Mouse (Mus musculus) midbrain, embryonic 13.5 days (tissue): Measurements from ENCODE around the gene Oas1e. TPM values are rescaled to one million over a fixed set of nuclear protein-coding genes. Genes with fewer than 3 reads are reported as not detected.
"Not testable (repeated sequence)": the region's sequence is repeated elsewhere in the genome, so short reads cannot be mapped to it uniquely, and the experiment has no call there.

Experiments
- ATAC-seq: fragments of 200-750 bp; cut with Nextera tagmentation; 2 replicates; pipeline ENCODE4 v1.8.0; 2017; ENCODE audit warnings: mild to moderate bottlenecking, moderate TSS enrichment, moderate library complexity
- H3K27ac ChIP-seq: fragments of 300-500 bp; sonication (generic); 2 replicates; pipeline ENCODE4 v1.5.1; 2015; ENCODE audit warnings: inconsistent platforms, mild to moderate bottlenecking, moderate library complexity
- H3K27me3 ChIP-seq: fragments of 300-500 bp; sonication (generic); 2 replicates; pipeline ENCODE4 v1.6.1; 2015; ENCODE audit warnings: mild to moderate bottlenecking, inconsistent platforms
- H3K36me3 ChIP-seq: fragments of 300-500 bp; sonication (generic); 2 replicates; pipeline ENCODE4 v1.6.1; 2015; ENCODE audit warnings: mild to moderate bottlenecking, inconsistent platforms
- H3K4me1 ChIP-seq: fragments of 300-500 bp; sonication (generic); replicated peaks from 2 replicates; pipeline ENCODE4 v1.6.1; 2015; ENCODE audit warnings: inconsistent platforms
- H3K4me2 ChIP-seq: fragments of 300-500 bp; sonication (generic); replicated peaks from 2 replicates; pipeline ENCODE4 v1.6.1; 2015; ENCODE audit warnings: moderate library complexity, mild to moderate bottlenecking, inconsistent platforms
- H3K4me3 ChIP-seq: fragments of 300-500 bp; sonication (generic); replicated peaks from 2 replicates; pipeline ENCODE4 v1.5.1; 2015; ENCODE audit warnings: mild to moderate bottlenecking, inconsistent platforms
- H3K9ac ChIP-seq: fragments of 300-500 bp; sonication (generic); replicated peaks from 2 replicates; pipeline ENCODE4 v1.6.1; 2015; ENCODE audit warnings: mild to moderate bottlenecking, inconsistent platforms
- H3K9me3 ChIP-seq: fragments of 300-500 bp; sonication (generic); 2 replicates; pipeline ENCODE4 v1.6.1; 2016; ENCODE audit warnings: mild to moderate bottlenecking, inconsistent platforms
- WGBS: fragments of 180-500 bp; shearing (Covaris S2); methylation state at CpG from one replicate; pipeline ENCODE4 v1.1.7; 2015; 5-methylcytosine and 5-hydroxymethylcytosine counted together
- polyA plus RNA-seq: library from polyadenylated mRNA; unstranded; fragments of >200 nt; fragmentation: Nextera tagmentation; extraction: Ambion mirVana; gene quantifications from 2 replicates; pipeline ENCODE4 v1.2.1, GENCODE M21; 2015

Oas1e gene
- polyA plus RNA-seq: 0.19 and 0.27 TPM in 2 replicates

DNA sequence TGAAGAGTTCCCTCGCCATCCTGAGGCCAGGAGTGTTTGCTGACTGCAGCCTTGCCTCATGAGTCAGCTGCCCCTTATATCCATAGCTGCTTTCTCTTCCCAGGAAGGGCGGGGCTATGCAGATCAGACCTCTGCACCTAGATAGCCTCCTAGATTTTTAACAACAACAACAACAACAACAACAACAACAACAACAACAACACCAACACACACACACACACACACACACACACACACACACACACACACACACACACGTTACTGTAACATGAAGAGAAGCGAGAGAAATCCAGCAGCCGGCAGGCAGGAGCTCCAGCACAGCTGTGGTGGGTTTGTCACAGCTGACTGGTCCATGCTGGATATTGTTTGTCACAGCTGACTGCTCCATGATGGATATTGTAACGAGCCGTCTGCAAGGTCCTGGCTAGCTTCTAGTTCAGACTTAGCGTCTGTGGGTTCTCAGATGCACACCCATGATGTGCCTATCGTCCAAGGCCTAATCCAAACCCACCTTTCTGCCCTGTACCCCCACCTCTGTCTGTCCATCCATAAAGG, at the start of gene Oas1e:
Gene Oas1e, minus strand, starts transcription at position 51 of the 555 bp plus-strand sequence.
- not testable (repeated sequence) for H3K27ac ChIP-seq, H3K4me2 ChIP-seq, H3K36me3 ChIP-seq, ATAC-seq, H3K4me1 ChIP-seq, H3K4me3 ChIP-seq, H3K9me3 ChIP-seq, H3K9ac ChIP-seq, H3K27me3 ChIP-seq
- 71% methylated on average over 9 of the region's 9 CpGs for WGBS

DNA sequence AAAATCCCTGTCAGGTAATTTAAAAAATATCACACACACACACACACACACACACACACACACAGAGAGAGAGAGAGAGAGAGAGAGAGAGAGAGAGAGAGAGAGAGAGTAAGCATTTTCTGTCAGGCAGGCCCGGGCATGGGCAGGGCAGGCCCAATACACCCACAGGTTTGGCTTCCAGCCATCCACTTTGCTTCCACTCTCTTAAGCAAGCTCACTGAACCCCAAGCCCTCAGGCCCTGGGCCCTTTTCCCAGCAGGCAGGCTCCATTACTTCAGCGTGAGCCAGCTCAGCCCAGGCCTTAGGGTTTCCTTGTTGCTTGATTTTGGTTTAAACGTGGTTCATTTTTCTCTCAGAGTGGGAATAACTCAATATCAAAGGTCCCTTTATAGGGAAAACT, 49.4 kb upstream of the Oas1e start:
- no peaks in the 10 kb centered on the region for H3K9me3 ChIP-seq
- H3K27ac ChIP-seq: no peak overlapping the region

DNA sequence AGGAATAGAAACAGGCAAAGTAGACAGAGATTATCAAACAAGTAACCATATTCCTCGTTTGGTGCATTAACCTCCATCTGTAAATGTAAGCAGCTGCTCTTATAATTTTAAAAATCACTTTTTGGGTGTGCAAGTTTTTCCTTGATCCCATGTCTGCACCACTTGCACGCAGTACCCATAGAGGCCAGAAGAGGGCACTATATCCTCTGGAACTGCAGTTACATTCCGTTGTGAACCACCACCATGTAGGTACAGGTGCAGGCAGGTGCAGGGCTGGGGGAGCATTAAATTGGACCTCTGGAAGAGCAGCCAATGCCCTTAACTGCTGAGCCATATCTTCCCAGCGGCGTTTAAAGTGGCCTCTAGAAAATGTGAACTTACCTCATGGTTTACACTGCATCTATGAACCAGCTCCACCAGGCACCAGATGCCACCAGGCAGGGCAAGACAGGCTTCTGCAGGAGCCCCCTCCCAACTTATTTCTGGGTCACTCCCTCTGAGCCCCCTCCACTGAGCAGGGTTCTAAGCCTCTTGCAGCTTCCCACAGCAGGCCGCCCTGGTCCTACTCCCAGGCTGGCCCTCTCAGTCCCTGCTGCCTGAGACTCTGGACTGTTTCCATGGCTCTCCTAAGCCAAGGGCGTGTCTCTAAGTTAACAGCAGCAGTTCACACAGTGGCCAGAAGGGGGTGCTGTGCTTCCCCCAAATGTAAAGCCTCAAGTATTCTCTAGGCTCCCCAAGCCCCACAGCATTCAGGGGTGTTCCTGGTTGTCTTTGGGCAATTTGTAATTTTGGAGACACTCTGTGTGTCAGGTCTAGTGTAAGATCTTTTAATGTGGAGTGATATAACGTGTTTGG, 41.6 kb upstream of the Oas1e start:
- 10% methylated on average over 8 of the region's 8 CpGs for WGBS
- H3K36me3 ChIP-seq: no peaks in the 10 kb centered on the region

More for the DNA sequence above, 49.4 kb upstream of the Oas1e start:
- Histone ChIP-seq H3K4me1 (no peaks in the 10 kb centered on the region), H3K4me2 (no peak overlapping the region), H3K4me3 (no peak overlapping the region), H3K27me3 (no peaks in the 10 kb centered on the region), H3K36me3 (no peaks in the 10 kb centered on the region), H3K9ac (no peak overlapping the region)
- ATAC-seq: no peak
- WGBS: 81% methylated on average over 3 of the region's 3 CpGs

DNA sequence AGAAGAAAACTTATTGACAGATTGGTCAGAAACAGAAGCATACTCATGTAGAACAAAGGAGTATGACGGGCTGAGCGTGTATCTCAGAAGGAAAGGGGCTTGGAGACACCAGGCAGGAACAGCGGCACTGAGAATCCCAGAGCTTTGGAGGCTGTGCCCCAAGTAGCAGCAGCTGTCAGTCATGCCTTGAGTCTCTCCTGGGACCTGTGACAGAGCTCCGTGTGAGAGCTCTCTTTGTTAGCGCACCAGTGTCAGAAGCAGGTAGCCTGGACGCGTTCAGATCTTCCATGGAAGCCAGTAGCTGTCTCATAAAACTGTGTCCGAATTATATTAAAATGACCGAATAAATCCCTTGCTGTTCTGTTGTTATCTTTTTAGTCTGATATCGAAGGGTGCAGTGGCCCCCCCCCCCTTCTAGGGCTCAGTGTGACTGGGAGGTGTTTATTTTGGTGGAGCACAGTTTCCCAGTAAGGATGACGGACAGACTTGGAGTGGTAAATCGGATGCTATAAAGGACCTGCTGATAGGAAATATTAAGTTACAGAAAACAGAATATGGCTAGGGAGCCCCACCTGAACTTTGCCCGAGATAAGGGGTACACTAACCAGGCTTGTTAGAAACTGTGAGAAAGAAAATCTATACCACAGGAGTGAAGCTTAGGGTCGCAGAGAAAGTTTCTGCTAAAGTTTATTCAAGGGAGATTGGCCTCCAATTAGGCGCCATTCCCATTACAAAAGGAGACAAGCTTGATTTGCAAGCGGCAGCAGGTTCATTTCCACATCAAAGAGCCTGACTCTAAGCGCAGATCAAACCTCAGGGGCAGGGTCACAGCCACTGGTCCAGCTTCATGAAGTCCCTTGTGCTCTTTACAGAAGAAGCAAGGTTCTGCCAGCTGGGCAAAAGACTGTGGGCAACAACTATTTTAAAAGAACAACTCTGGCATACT, 38.3 kb upstream of the Oas1e start:
- Histone ChIP-seq H3K9me3 (0 out of 2 replicates have a peak, but pooled peaks cover 2% of the 10 kb centered on the region), H3K27ac (peak overlapping the region; percentile 56), H3K9ac (0 out of 2 replicates have a peak overlapping the region, but pooled peaks have one; percentile 20), H3K27me3 (no peaks in the 10 kb centered on the region), H3K4me3 (0 out of 2 replicates have a peak overlapping the region, but pooled peaks have one; percentile 1), H3K36me3 (no peaks in the 10 kb centered on the region), H3K4me1 (peaks cover 10% of the 10 kb centered on the region), H3K4me2 (peak overlapping the region; percentile 41)
- 10% methylated on average over 17 of the region's 17 CpGs for whole genome bisulfite sequencing
- 0 out of 2 replicates have a peak, but pooled peaks have one; percentile 55 for ATAC-seq

More for the DNA sequence above, 41.6 kb upstream of the Oas1e start:
- Histone ChIP-seq H3K4me2 (no peak overlapping the region), H3K4me1 (peaks cover 10% of the 10 kb centered on the region), H3K9me3 (no peaks in the 10 kb centered on the region), H3K27me3 (no peaks in the 10 kb centered on the region), H3K27ac (no peak overlapping the region), H3K4me3 (no peak overlapping the region), H3K9ac (no peak overlapping the region)
- peak; percentile 63; the same call in 1 of the 2 replicates for ATAC-seq

DNA sequence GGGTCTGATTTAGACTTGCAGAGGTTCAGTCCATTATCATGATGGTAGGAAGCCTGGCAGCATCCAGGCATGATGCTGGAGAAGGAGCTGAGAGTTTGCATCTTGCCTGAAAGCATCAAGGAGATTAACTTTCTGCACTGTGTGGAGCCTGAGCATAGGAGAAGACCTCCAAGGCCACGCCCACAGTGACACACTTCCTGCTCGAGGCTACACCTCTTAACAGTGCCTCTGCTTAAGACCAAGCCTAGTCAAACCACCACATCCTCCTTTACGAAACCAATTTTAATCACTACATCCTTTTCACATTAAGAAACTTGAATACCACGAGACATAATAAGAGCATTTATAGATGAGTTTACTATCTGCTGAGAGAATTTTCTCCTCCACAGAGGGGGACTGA, 35.7 kb upstream of the Oas1e start:
- Histone ChIP-seq H3K27ac (no peak overlapping the region), H3K36me3 (no peaks in the 10 kb centered on the region), H3K9me3 (0 out of 2 replicates have a peak, but pooled peaks cover 2% of the 10 kb centered on the region), H3K27me3 (no peaks in the 10 kb centered on the region), H3K4me2 (no peak overlapping the region), H3K4me3 (no peak overlapping the region), H3K9ac (no peak overlapping the region), H3K4me1 (peaks cover 10% of the 10 kb centered on the region)
- 81% methylated on average over 4 of the region's 4 CpGs for WGBS
- no peak for ATAC-seq

DNA sequence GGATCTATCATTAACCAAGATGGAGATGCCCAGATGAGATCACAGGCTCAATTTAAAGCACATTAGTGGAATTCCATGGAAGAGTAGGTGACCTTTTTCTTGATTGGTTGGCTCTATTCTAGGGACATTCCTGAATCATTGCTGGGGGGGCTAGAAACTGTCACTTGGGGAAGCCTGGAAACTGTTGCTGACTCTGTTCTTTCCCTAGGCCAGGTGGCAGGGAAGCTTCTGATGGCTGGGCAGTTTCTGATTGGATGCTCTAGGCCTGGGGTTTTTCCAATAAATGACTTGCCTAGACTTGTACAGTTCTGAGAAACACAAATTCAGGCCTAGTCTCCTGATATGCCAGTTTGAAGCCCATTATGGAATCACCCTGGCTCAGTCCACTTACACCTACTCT, 23.7 kb upstream of the Oas1e start:
- Histone ChIP-seq H3K4me2 (no peak overlapping the region), H3K27ac (no peak overlapping the region), H3K4me1 (no peaks in the 10 kb centered on the region), H3K4me3 (no peak overlapping the region), H3K9me3 (peaks cover 10% of the 10 kb centered on the region), H3K27me3 (no peaks in the 10 kb centered on the region), H3K9ac (no peak overlapping the region), H3K36me3 (no peaks in the 10 kb centered on the region)
- no peak for ATAC-seq

DNA sequence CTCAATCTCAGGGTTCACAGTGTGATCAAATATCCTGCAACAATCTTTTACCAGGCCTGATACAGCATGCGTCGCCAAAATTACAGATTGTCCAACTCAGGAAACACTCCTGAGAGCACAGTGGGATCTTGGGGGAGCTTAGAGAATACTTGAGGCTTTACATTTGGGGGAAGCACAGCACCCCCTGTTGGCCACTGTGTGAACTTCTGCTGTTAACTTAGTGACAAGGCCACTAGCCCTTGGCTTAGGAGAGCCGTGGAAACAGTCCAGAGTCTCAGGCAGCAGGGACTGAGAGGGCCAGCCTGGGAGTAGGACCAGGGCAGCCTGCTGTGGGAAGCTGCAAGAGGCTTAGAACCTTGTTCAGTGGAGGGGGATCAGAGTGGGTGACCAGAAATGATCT, 20.6 kb upstream of the Oas1e start:
- 73% methylated on average over 3 of the region's 3 CpGs for WGBS
- no peak overlapping the region for H3K4me2 ChIP-seq
- H3K4me1 ChIP-seq: 0 out of 2 replicates have a peak, but pooled peaks cover 11% of the 10 kb centered on the region
- no peaks in the 10 kb centered on the region for H3K36me3 ChIP-seq
- H3K9me3 ChIP-seq: peaks cover 10% of the 10 kb centered on the region
- no peak overlapping the region for H3K4me3 ChIP-seq
- no peak for ATAC-seq
- H3K9ac ChIP-seq: no peak overlapping the region
- H3K27me3 ChIP-seq: no peaks in the 10 kb centered on the region
- no peak overlapping the region for H3K27ac ChIP-seq

DNA sequence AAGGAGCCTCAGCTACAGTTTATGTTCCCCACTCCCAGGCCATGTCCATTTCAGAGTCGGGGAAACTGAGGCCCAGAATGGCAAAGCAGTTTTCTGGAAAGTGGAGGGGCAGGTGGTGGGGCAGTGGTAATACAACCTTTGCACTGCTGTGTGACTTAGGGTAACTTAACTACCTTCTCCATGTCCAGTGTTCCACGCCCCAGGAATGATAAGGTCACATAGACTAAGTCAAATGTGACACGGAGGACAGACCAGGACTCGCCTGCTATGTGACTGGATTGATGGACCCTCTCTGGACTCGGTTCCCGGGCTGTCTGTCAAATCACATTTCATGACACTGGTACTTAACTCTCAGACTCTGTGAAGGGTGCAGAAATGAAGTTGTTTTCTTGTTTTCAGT, 17.7 kb upstream of the Oas1e start:
- 85% methylated on average over 6 of the region's 6 CpGs for WGBS
- Histone ChIP-seq H3K9ac (no peak overlapping the region), H3K27me3 (no peaks in the 10 kb centered on the region), H3K4me2 (peak overlapping the region; percentile 47), H3K9me3 (no peaks in the 10 kb centered on the region), H3K4me1 (0 out of 2 replicates have a peak, but pooled peaks cover 11% of the 10 kb centered on the region), H3K27ac (no peak overlapping the region), H3K36me3 (no peaks in the 10 kb centered on the region), H3K4me3 (no peak overlapping the region)
- no peak for ATAC-seq

DNA sequence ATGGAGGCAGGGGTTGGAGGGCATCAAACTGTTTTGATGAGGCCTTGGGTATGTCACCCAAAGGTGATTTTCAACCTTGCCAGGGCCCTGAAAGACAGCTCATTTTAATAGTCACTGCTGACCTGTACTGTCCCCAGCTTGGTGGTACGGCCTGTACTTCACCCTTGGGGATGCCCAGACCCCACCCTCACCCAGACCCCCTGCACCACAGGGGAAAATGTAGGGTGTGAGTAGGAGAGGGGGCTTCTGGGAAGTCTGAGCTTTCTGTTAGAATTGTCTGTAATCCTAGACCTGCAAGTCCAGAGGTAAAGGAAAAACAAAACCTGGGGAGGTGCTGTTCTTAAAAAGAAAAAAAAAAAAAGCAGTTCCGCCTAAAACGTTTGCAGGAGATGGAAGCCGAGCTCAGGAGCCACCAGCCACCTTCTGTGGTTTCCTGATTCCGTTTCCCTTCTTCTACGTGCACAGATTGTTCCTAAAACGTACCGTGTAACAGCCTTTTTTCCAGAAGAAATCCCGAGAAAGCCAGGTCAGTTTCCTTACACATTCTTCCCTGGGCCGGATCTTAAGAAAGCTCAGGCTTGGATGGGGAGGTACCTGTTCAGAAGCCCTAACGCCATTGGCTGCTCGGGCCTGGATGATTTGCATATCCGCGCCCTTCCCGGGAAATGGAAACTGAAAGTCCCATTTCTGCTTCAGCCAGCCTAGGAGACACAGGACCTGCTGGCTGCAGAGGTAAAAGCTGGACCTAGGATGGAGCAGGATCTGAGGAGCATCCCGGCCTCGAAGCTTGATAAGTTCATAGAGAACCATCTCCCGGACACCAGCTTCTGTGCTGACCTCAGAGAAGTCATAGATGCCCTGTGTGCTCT, 16.9 kb upstream of the Oas1e start, which contains the start of gene Oas1c:
Gene Oas1c, minus strand, starts transcription at position 564 of the 869 bp plus-strand sequence.
- Histone ChIP-seq H3K9me3 (no peaks in the 10 kb centered on the region), H3K4me2 (peak within 1 kb of the TSS; percentile 47), H3K4me1 (0 out of 2 replicates have a peak, but pooled peaks cover 11% of the 10 kb centered on the region), H3K27ac (no peak within 1 kb of the TSS; the same call in 1 of the 2 replicates), H3K4me3 (peak within 1 kb of the TSS; percentile 26), H3K36me3 (no peaks in the 10 kb centered on the region), H3K27me3 (no peaks in the 10 kb centered on the region), H3K9ac (peak within 1 kb of the TSS; percentile 56)
- ATAC-seq: peak; percentile 77; the same call in 1 of the 2 replicates
- 5% methylated on average over 18 of the region's 18 CpGs for WGBS

DNA sequence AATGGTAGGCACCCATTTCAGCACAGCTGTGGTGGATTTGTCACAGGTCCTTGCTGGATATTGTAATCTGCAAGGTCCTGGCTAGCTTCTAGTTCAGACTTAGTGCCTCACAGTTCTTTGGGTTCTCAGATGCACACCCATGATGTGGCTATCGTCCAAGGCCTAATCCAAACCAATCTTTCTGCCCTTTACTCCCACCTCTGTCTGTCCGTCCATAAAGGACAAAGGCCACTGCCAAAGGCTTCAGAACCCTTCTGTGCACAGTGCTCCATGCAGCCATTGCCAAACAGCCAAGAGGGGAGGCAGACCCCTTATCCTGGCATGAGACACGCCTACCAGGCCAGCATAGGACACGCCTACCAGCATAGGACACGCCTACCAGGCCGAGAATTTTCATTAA, 13.8 kb upstream of the Oas1e start:
- Histone ChIP-seq H3K4me1 (0 out of 2 replicates have a peak, but pooled peaks cover 11% of the 10 kb centered on the region), H3K4me3 (no peak overlapping the region), H3K27me3 (no peaks in the 10 kb centered on the region), H3K9me3 (no peaks in the 10 kb centered on the region), H3K36me3 (no peaks in the 10 kb centered on the region), H3K9ac (no peak overlapping the region), H3K27ac (no peak overlapping the region), H3K4me2 (no peak overlapping the region)
- 40% methylated on average over 6 of the region's 6 CpGs for WGBS
- no peak for ATAC-seq

DNA sequence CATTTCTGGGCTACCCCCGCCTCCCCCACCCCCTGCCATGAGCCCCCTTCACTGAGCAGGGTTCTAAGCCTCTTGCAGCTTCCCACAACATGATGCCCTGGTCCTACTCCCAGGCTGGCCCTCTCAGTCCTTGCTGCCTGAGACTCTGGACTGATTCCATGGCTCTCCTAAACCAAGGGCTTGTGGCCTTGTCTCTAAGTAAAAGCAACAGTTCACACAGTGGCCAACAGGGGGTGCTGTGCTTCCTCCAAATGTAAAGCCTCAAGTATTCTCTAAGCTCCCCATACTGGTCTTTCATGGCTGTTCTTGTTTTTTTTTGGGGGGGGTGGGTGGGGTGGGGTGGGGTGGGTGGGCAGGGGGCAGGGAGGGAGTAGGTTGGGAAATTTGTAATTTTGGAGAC, 11.1 kb upstream of the Oas1e start:
- Histone ChIP-seq H3K4me1 (no peaks in the 10 kb centered on the region), H3K27ac (no peak overlapping the region), H3K9me3 (no peaks in the 10 kb centered on the region), H3K27me3 (no peaks in the 10 kb centered on the region), H3K4me3 (no peak overlapping the region), H3K36me3 (no peaks in the 10 kb centered on the region), H3K9ac (no peak overlapping the region), H3K4me2 (no peak overlapping the region)
- WGBS: 77% methylated on average over 1 of the region's 1 CpGs
- ATAC-seq: no peak
